Mouse (Mus musculus): Measurements from ENCODE around the gene Meioc.

GRCm38 (mm10) chr11:102652844-102653243 lies 10.7 kb upstream of the Meioc start:
- TF ChIP-seq TAL1 (IDR thresholded peaks at IDR 0.05; ENCODE audit: low read length) (no peak), GATA1 (IDR thresholded peaks at IDR 0.05; ENCODE audit: low read length) (no peak)
